Mouse (Mus musculus) B cell, adult 2 months (primary cell): Measurements from ENCODE around the gene Rin1.

Source experiments
- DNase-seq, 2 experiments: peaks; one replicate each; pipeline ENCODE4 v3.0.0; 2022

Rin1 gene

GRCm38 (mm10) chr19:5095887-5096474 lies 45.7 kb downstream of the Rin1 start:
- DNase-seq, result no peak

- DNase-seq, result no peak
Measured at GRCm38 (mm10) chr19:5097521-5098362, 47.5 kb downstream of the Rin1 start.

GRCm38 (mm10) chr19:5098363-5099143 lies 48.3 kb downstream of the Rin1 start, which contains the start of gene Cnih2:
Gene Cnih2 (minus strand): TSS chr19:5098521.
- DNase-seq, result peak; percentile 48 to 62

GRCm38 (mm10) chr19:5106074-5106473 lies 55.8 kb downstream of the Rin1 start:
- DNase-seq, result no peak
